Mouse (Mus musculus): Measurements from ENCODE around the gene Zfp53.

Gene Zfp53

GRCm38 (mm10) chr17:21526270-21526669 is 37.5 kb downstream of the Zfp53 start:
- no peak for DNase-seq (ENCODE audit: low spot score)

GRCm38 (mm10) chr17:21530645-21531330 is 42.0 kb downstream of the Zfp53 start:
- DNase-seq (ENCODE audit: low spot score), result no peak

- no peak for DNase-seq (ENCODE audit: low spot score)
These were observed 42.8 kb downstream of the Zfp53 start for GRCm38 (mm10) chr17:21531621-21532020.

- peak; percentile 84 for DNase-seq (ENCODE audit: low spot score)
These were observed 43.5 kb downstream of the Zfp53 start for GRCm38 (mm10) chr17:21532101-21532951.

- no peak for DNase-seq (ENCODE audit: low spot score)
These were observed 45.2 kb downstream of the Zfp53 start for GRCm38 (mm10) chr17:21533961-21534360.

- DNase-seq (ENCODE audit: low spot score), result peak; percentile 92
These were observed 45.8 kb downstream of the Zfp53 start for GRCm38 (mm10) chr17:21534460-21535095.

- peak; percentile 70 for DNase-seq (ENCODE audit: low spot score)
These were observed 46.6 kb downstream of the Zfp53 start, which contains the start of gene Zfp52 for GRCm38 (mm10) chr17:21535096-21536001. Gene Zfp52, plus strand, starts transcription at chr17:21535539.

- DNase-seq (ENCODE audit: low spot score), result no peak
These were observed 47.3 kb downstream of the Zfp53 start for GRCm38 (mm10) chr17:21536096-21536495.

- DNase-seq (ENCODE audit: low spot score), result no peak
These were observed 47.9 kb downstream of the Zfp53 start for GRCm38 (mm10) chr17:21536676-21537075.

GRCm38 (mm10) chr17:21557831-21558230 is 69.0 kb downstream of the Zfp53 start:
- DNase-seq (ENCODE audit: low spot score), result no peak

Data from lung, postnatal 25 days (tissue).